Mouse (Mus musculus) stomach, embryonic 14.5 days (tissue): ENCODE measurements around the gene Iqcj. TPM values are rescaled to one million over a fixed set of nuclear protein-coding genes. Genes with fewer than 3 reads are reported as not detected.

Experiments used
- ATAC-seq: fragments of 200-750 bp; cut with Nextera tagmentation; 2 replicates; pipeline ENCODE4 v1.8.0; 2017; ENCODE audit warnings: low read depth, moderate TSS enrichment; ENCODE audit not compliant: insufficient number of reproducible peaks, insufficient read depth, low FRiP score
- H3K27ac ChIP-seq: fragments of 300-500 bp; sonication (generic); 2 replicates; pipeline ENCODE4 v1.5.1; 2014; ENCODE audit warnings: mild to moderate bottlenecking, low read length, moderate library complexity, mixed read lengths
- H3K27me3 ChIP-seq: fragments of 300-500 bp; sonication (generic); 2 replicates; pipeline ENCODE4 v1.6.1; 2014; ENCODE audit warnings: low read length, control low read depth, mixed read lengths; ENCODE audit not compliant: control insufficient read depth, insufficient read depth
- H3K36me3 ChIP-seq: fragments of 300-500 bp; sonication (generic); 2 replicates; pipeline ENCODE4 v1.6.1; 2014; ENCODE audit warnings: mild to moderate bottlenecking, control low read depth, low read length, moderate library complexity, mixed read lengths; ENCODE audit not compliant: control insufficient read depth, insufficient read depth
- H3K4me1 ChIP-seq: fragments of 300-500 bp; sonication (generic); 2 replicates; pipeline ENCODE4 v1.6.1; 2014; ENCODE audit warnings: low read length, control low read depth, mixed read lengths; ENCODE audit not compliant: control insufficient read depth, insufficient read depth
- H3K4me2 ChIP-seq: fragments of 300-500 bp; sonication (generic); replicated peaks from 2 replicates; pipeline ENCODE4 v1.6.1; 2014; ENCODE audit warnings: low read depth, low read length, control low read depth
- H3K4me3 ChIP-seq: fragments of 300-500 bp; sonication (generic); 2 replicates; pipeline ENCODE4 v1.5.1; 2014; ENCODE audit warnings: low read depth, low read length, control low read depth
- H3K9ac ChIP-seq: fragments of 300-500 bp; sonication (generic); replicated peaks from 2 replicates; pipeline ENCODE4 v1.6.1; 2014; ENCODE audit warnings: low read depth, mild to moderate bottlenecking, control low read depth, low read length, moderate library complexity, mixed read lengths
- H3K9me3 ChIP-seq: fragments of 300-500 bp; sonication (generic); 2 replicates; pipeline ENCODE4 v1.6.1; 2016; ENCODE audit warnings: low read depth, low read length, control low read depth; ENCODE audit not compliant: control insufficient read depth
- WGBS: fragments of 180-500 bp; shearing (Covaris S2); extraction: QIAGEN DNeasy Blood & Tissue Kit; methylation state at CpG from one replicate; pipeline ENCODE4 v1.1.7; 2014; 5-methylcytosine and 5-hydroxymethylcytosine counted together
- polyA plus RNA-seq: library from polyadenylated mRNA; unstranded; fragments of >200 nt; fragmentation: Nextera tagmentation; extraction: Ambion mirVana; gene quantifications from 2 replicates; pipeline ENCODE4 v1.2.1, GENCODE M21; 2014

The Iqcj gene
- not detected in 2 replicates for polyA plus RNA-seq

GRCm38 (mm10) chr3:67892026-67892705 lies at the start of gene Iqcj, which contains the start of gene Iqschfp:
TSS of gene Iqcj (plus strand) at chr3:67892220.
TSS of gene Iqschfp (plus strand) at chr3:67892232.
- no peak within 1 kb of the TSS for H3K9ac ChIP-seq
- ATAC-seq: no peak
- H3K4me2 ChIP-seq: no peak within 1 kb of the TSS
- no peak within 1 kb of the TSS for H3K4me3 ChIP-seq
- H3K4me1 ChIP-seq: no peaks in the 10 kb centered on the region
- H3K36me3 ChIP-seq: no peaks in the 10 kb centered on the region
- no peak within 1 kb of the TSS for H3K27ac ChIP-seq
- H3K9me3 ChIP-seq: no peaks in the 10 kb centered on the region
- 59% methylated on average over 15 of the region's 15 CpGs for WGBS
- no peaks in the 10 kb centered on the region for H3K27me3 ChIP-seq

- 82% methylated on average over 5 of the region's 5 CpGs for WGBS
- Histone ChIP-seq H3K4me3 (no peak overlapping the region), H3K4me2 (no peak overlapping the region), H3K4me1 (no peaks in the 10 kb centered on the region), H3K9me3 (no peaks in the 10 kb centered on the region), H3K27ac (no peak overlapping the region), H3K9ac (no peak overlapping the region), H3K36me3 (no peaks in the 10 kb centered on the region), H3K27me3 (no peaks in the 10 kb centered on the region)
- ATAC-seq: no peak
Measured at GRCm38 (mm10) chr3:67852397-67852796, 39.6 kb upstream of the Iqcj start.

- Histone ChIP-seq H3K9me3 (no peaks in the 10 kb centered on the region), H3K4me1 (no peaks in the 10 kb centered on the region), H3K36me3 (no peaks in the 10 kb centered on the region), H3K4me3 (no peak overlapping the region), H3K27ac (no peak overlapping the region), H3K4me2 (no peak overlapping the region), H3K9ac (no peak overlapping the region), H3K27me3 (no peaks in the 10 kb centered on the region)
- ATAC-seq: no peak
- 86% methylated on average over 3 of the region's 3 CpGs for WGBS
Measured at GRCm38 (mm10) chr3:67861524-67861923, 30.5 kb upstream of the Iqcj start.

- no peak overlapping the region for H3K9ac ChIP-seq
Measured at GRCm38 (mm10) chr3:67867420-67868065, 24.5 kb upstream of the Iqcj start.

GRCm38 (mm10) chr3:67869424-67869823 lies 22.6 kb upstream of the Iqcj start:
- H3K9ac ChIP-seq: no peak overlapping the region
- no peak for ATAC-seq
- no peak overlapping the region for H3K4me2 ChIP-seq
- H3K9me3 ChIP-seq: no peaks in the 10 kb centered on the region
- no peaks in the 10 kb centered on the region for H3K27me3 ChIP-seq
- H3K27ac ChIP-seq: no peak overlapping the region
- H3K4me1 ChIP-seq: no peaks in the 10 kb centered on the region
- WGBS: 67% methylated on average over 1 of the region's 1 CpGs
- no peaks in the 10 kb centered on the region for H3K36me3 ChIP-seq
- no peak overlapping the region for H3K4me3 ChIP-seq

More at GRCm38 (mm10) chr3:67867420-67868065, 24.5 kb upstream of the Iqcj start:
- no peaks in the 10 kb centered on the region for H3K36me3 ChIP-seq
- no peaks in the 10 kb centered on the region for H3K9me3 ChIP-seq
- no peaks in the 10 kb centered on the region for H3K4me1 ChIP-seq
- H3K4me2 ChIP-seq: no peak overlapping the region
- 0 out of 2 replicates have a peak, but pooled peaks have one; percentile 18 for ATAC-seq
- WGBS: 46% methylated on average over 13 of the region's 13 CpGs
- no peak overlapping the region for H3K27ac ChIP-seq
- H3K4me3 ChIP-seq: no peak overlapping the region
- no peaks in the 10 kb centered on the region for H3K27me3 ChIP-seq

GRCm38 (mm10) chr3:67877253-67877652 lies 14.8 kb upstream of the Iqcj start:
- no peak overlapping the region for H3K27ac ChIP-seq
- H3K27me3 ChIP-seq: no peaks in the 10 kb centered on the region
- H3K4me1 ChIP-seq: no peaks in the 10 kb centered on the region
- H3K9ac ChIP-seq: no peak overlapping the region
- H3K9me3 ChIP-seq: no peaks in the 10 kb centered on the region
- WGBS: 47% methylated on average over 4 of the region's 4 CpGs
- H3K36me3 ChIP-seq: no peaks in the 10 kb centered on the region
- ATAC-seq: no peak
- H3K4me3 ChIP-seq: no peak overlapping the region
- H3K4me2 ChIP-seq: no peak overlapping the region

- no peak overlapping the region for H3K9ac ChIP-seq
- ATAC-seq: no peak
- no peak overlapping the region for H3K4me2 ChIP-seq
- no peak overlapping the region for H3K27ac ChIP-seq
- no peak overlapping the region for H3K4me3 ChIP-seq
- no peaks in the 10 kb centered on the region for H3K27me3 ChIP-seq
- H3K36me3 ChIP-seq: no peaks in the 10 kb centered on the region
- H3K4me1 ChIP-seq: no peaks in the 10 kb centered on the region
- no peaks in the 10 kb centered on the region for H3K9me3 ChIP-seq
- WGBS: 72% methylated on average over 3 of the region's 3 CpGs
Measured at GRCm38 (mm10) chr3:67884335-67884734, 7.7 kb upstream of the Iqcj start.

GRCm38 (mm10) chr3:67886176-67886575 lies 5.8 kb upstream of the Iqcj start:
- Histone ChIP-seq H3K4me2 (no peak overlapping the region), H3K27me3 (no peaks in the 10 kb centered on the region), H3K4me3 (no peak overlapping the region), H3K4me1 (no peaks in the 10 kb centered on the region), H3K27ac (no peak overlapping the region), H3K9me3 (no peaks in the 10 kb centered on the region), H3K36me3 (no peaks in the 10 kb centered on the region), H3K9ac (no peak overlapping the region)
- ATAC-seq: no peak
- WGBS: 92% methylated on average over 1 of the region's 1 CpGs
